Mouse (Mus musculus) stomach, embryonic 16.5 days (tissue): Measurements from ENCODE around the gene Samd10. TPM values are rescaled to one million over a fixed set of nuclear protein-coding genes. Genes with fewer than 3 reads are reported as not detected.

ENCODE experiments used
- ATAC-seq: fragments of 200-750 bp; cut with Nextera tagmentation; 2 replicates; pipeline ENCODE4 v1.8.0; 2017; ENCODE audit warnings: moderate number of reproducible peaks, moderate TSS enrichment; ENCODE audit not compliant: insufficient read depth, low FRiP score
- H3K27ac ChIP-seq: fragments of 300-500 bp; sonication (generic); 2 replicates; pipeline ENCODE4 v1.5.1; 2014; ENCODE audit warnings: low read length
- H3K27me3 ChIP-seq: fragments of 300-500 bp; sonication (generic); 2 replicates; pipeline ENCODE4 v1.6.1; 2014; ENCODE audit warnings: low read length, control low read depth, mixed read lengths; ENCODE audit not compliant: control insufficient read depth, insufficient read depth
- H3K36me3 ChIP-seq: fragments of 300-500 bp; sonication (generic); 2 replicates; pipeline ENCODE4 v1.6.1; 2014; ENCODE audit warnings: low read length; ENCODE audit not compliant: control insufficient read depth, insufficient read depth
- H3K4me1 ChIP-seq: fragments of 300-500 bp; sonication (generic); 2 replicates; pipeline ENCODE4 v1.6.1; 2014; ENCODE audit warnings: low read length, control low read depth, mixed read lengths; ENCODE audit not compliant: control insufficient read depth, insufficient read depth
- H3K4me2 ChIP-seq: fragments of 300-500 bp; sonication (generic); 2 replicates; pipeline ENCODE4 v1.6.1; 2014; ENCODE audit warnings: low read depth, low read length, mixed read lengths
- H3K4me3 ChIP-seq: fragments of 300-500 bp; sonication (generic); replicated peaks from 2 replicates; pipeline ENCODE4 v1.5.1; 2014; ENCODE audit warnings: mild to moderate bottlenecking, low read length
- H3K9ac ChIP-seq: fragments of 300-500 bp; sonication (generic); 2 replicates; pipeline ENCODE4 v1.6.1; 2014; ENCODE audit warnings: low read length
- H3K9me3 ChIP-seq: fragments of 300-500 bp; sonication (generic); replicated peaks from 2 replicates; pipeline ENCODE4 v1.6.1; 2016; ENCODE audit warnings: low read length, control low read depth; ENCODE audit not compliant: control insufficient read depth
- WGBS: fragments of 180-500 bp; shearing (Covaris S2); extraction: QIAGEN DNeasy Blood & Tissue Kit; methylation state at CpG from one replicate; pipeline ENCODE4 v1.1.7; 2014; 5-methylcytosine and 5-hydroxymethylcytosine counted together
- polyA plus RNA-seq: library from polyadenylated mRNA; unstranded; fragments of >200 nt; fragmentation: Nextera tagmentation; extraction: Ambion mirVana; gene quantifications from 2 replicates; pipeline ENCODE4 v1.2.1, GENCODE M21; 2015

Gene Samd10
- polyA plus RNA-seq, 1 experiment from 2014 or later, result 25.7 TPM

DNA sequence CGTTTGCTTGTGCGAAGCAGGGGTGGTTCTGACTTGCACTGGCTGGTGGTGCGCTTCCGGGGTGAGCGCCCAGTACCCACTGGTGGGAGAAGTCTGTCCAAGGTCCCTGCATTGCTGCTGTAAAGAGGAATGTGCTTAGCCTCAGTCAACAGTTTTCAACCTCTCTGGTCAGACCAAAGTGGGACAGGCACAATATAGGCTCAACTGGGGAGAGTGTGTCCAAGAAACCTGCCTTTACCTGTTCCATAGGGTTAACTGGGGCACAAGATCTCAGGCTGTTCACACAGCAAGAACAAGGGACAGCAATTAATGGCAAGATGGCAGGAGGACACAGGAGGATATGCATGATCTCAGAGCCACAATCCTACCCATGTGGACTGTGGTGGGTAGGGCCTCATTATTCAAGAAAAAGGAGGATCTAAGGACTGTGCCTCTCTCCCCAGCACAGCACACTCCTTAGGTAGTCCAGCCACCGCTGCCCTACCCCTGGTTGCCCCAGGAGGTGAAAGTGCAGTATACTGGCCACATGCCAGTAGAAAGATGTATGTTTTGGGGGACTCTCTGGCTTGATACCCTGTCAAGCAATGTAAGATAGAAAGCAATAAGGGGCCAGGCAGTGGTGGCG, 24.0 kb downstream of the Samd10 start:
- Histone ChIP-seq H3K27me3 (no peaks in the 10 kb centered on the region), H3K4me1 (peaks cover 23% of the 10 kb centered on the region)
- no peak for ATAC-seq

DNA sequence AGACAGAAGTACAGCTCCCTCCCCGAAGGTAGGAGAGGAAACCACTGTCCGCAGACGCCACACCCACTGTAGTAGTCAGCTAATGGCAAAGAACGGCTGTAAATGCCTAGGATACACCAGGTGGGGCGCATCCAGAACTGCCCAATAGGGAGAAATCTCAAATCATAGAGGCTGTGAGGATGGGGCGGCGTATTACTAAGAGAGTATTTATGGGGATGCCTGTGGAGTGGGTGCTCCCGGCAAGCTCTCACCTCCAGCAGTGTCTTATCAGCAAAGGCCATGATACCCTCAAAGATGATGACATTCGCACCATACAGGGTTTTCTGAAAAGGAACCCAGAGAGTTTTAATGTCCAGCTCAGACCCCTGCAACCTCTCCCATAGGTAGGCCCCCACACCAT, 25.1 kb downstream of the Samd10 start:
- no peaks in the 10 kb centered on the region for H3K9me3 ChIP-seq
- no peak overlapping the region for H3K4me3 ChIP-seq
- 89% methylated on average over 9 of the region's 9 CpGs for WGBS
- H3K27ac ChIP-seq, result no peak overlapping the region
- no peak overlapping the region for H3K9ac ChIP-seq
- peaks cover 7% of the 10 kb centered on the region; the same call in 1 of the 2 replicates for H3K36me3 ChIP-seq
- no peak for ATAC-seq
- H3K4me2 ChIP-seq, result no peak overlapping the region
- peaks cover 12% of the 10 kb centered on the region for H3K4me1 ChIP-seq
- no peaks in the 10 kb centered on the region for H3K27me3 ChIP-seq

More for the DNA sequence above, 24.0 kb downstream of the Samd10 start:
- Histone ChIP-seq H3K27ac (no peak overlapping the region), H3K9ac (no peak overlapping the region), H3K4me3 (no peak overlapping the region), H3K4me2 (no peak overlapping the region), H3K36me3 (peaks cover 7% of the 10 kb centered on the region; the same call in 1 of the 2 replicates), H3K9me3 (no peaks in the 10 kb centered on the region)
- WGBS, result 92% methylated on average over 7 of the region's 7 CpGs

DNA sequence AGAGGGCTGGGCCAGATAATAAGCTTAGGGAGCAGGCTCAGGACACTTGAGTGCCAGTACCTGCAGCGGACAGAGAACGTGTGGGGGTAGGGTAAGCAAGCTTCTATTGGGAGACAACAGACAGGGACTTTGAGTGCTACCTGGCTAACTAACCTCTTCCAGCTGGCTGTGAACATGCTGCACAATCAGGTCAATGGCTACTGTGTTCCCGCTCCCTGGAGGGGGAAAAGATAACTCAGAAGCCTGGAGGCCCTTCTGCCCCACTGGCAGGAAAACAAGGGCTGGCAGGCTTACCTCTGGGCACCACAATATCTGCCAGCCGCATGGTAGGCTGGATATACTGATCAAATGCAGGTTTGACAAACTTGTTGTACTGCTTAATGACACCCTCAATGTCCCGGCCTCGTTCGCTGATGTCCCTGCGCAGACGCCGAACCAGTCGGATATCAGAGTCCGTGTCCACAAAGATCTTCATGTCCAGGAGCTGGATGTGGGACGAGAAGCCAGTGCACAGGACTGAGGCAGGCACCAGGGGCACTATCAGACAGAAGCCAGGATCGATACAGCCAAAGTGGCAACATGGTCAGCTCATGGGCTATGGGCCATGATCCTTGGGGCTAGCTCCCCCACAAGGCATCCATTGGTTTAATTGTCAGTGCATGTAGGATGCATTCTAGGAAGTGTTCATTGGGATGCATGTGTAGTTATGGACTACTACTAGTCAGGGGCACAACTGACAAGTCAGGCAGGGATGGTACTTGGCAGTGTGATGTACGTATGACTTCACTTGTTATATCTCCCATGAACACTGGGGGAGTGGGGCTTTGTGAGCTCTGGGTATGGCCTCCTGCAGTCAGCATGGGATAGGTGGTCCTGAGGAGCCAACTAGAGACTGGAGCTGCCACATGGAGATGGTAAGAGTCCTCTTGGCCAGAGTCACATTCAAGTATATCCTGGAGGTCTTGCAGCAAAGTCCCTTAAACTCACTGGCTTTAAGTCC, 25.8 kb downstream of the Samd10 start:
- Histone ChIP-seq H3K27ac (no peak overlapping the region), H3K27me3 (no peaks in the 10 kb centered on the region), H3K36me3 (peaks cover 7% of the 10 kb centered on the region; the same call in 1 of the 2 replicates), H3K4me2 (no peak overlapping the region), H3K4me1 (peaks cover 5% of the 10 kb centered on the region), H3K9ac (no peak overlapping the region), H3K4me3 (no peak overlapping the region), H3K9me3 (no peaks in the 10 kb centered on the region)
- no peak for ATAC-seq
- 94% methylated on average over 15 of the region's 15 CpGs for WGBS

DNA sequence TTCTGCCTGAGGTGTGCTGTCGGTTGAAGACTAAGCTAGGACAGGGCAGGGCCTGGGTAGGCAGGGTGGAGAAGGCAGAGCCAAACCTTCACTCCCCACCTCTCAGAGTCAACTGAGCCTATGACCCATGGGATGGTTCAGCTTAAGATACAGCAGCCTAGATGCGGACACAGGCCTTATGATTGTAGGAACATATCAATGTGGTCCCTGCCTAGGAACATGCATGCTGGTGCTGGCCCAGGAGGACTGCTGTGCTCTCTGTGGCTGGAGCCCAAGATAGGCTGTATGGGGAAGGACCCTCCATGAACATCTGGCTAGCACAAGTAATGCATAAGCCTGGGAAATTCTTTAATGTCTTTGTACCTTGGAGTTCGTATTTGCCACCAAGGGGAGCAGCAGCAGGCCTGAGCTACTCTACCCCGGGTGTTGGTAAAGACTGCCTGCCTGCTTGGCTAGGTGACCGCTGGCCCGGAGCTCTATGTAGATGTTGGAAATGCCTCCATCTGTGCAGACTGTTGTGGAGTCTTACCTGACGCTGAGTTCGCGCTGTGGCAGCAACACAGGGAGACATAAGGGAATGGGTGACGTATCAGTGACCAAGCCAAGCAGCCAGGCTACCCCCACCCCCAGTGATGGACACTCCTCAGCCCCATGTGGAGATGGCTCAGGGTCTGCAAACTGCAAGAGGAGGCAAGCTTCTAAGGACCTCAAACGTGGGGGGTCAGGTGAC, 26.9 kb downstream of the Samd10 start:
- no peak for ATAC-seq
- WGBS, result 89% methylated on average over 11 of the region's 11 CpGs

DNA sequence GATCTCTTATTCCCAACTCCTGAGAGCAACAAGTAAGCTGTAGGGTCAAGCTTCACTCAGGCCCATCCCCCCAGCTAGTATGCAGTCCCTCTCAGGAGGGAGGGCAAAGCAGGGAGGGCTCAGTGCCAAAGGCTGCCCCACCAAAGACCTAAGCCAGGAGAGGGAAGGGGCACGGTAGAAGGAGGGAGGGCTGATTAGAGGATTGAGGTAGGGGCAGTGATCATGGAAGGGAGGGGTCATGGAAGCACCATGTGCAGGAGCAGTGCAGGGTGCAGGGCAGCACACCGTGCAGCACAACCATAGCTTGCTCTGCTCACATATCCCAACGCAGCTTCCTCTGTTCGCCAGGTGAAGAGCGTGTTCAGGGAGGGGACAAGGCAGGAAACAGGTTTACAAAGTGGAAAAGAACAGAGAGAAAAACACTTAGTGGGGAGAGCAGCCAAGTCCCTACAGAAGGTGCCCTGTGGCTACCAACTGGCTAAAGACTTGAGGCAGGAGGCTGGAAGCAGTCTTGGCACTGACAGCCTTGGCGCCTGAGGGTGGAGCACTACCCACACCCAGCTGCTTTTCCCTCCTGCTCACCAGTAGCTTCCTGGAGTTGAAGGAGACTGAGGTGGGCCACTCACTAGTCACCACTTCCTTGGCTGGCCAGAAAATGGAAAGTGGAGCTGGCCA, 28.0 kb downstream of the Samd10 start:
- no peak overlapping the region for H3K27ac ChIP-seq
- no peak overlapping the region for H3K9ac ChIP-seq
- 56% methylated on average over 6 of the region's 6 CpGs for WGBS
- no peaks in the 10 kb centered on the region for H3K4me1 ChIP-seq
- no peak for ATAC-seq
- no peak overlapping the region for H3K4me3 ChIP-seq
- peaks cover 7% of the 10 kb centered on the region; the same call in 1 of the 2 replicates for H3K36me3 ChIP-seq
- no peaks in the 10 kb centered on the region for H3K9me3 ChIP-seq
- no peaks in the 10 kb centered on the region for H3K27me3 ChIP-seq
- no peak overlapping the region for H3K4me2 ChIP-seq

More for the DNA sequence above, 26.9 kb downstream of the Samd10 start:
- Histone ChIP-seq H3K4me2 (no peak overlapping the region), H3K27ac (no peak overlapping the region), H3K4me3 (no peak overlapping the region), H3K27me3 (no peaks in the 10 kb centered on the region), H3K36me3 (peaks cover 7% of the 10 kb centered on the region; the same call in 1 of the 2 replicates), H3K9ac (no peak overlapping the region), H3K9me3 (no peaks in the 10 kb centered on the region), H3K4me1 (no peaks in the 10 kb centered on the region)

DNA sequence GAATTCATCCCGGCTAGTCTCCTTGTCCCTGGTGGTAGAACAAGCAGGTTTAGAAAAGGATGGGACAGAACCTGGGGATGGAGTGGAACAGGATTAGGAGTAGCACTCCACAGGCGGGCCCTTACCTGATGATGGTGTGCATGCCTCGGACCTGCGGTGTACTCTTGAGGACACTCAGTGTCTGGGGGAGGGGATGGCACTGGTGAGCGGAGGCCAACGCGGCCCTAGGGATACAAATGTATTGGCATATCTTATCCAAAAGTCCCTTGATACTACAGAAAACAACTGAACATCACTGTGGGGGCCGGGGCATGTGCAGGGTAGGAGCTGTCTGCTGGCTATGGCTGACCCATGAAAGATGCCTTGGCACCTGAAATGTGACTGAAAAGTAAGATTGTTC, 28.6 kb downstream of the Samd10 start:
- Histone ChIP-seq H3K4me3 (no peak overlapping the region), H3K36me3 (peaks cover 7% of the 10 kb centered on the region; the same call in 1 of the 2 replicates), H3K9me3 (no peaks in the 10 kb centered on the region), H3K9ac (no peak overlapping the region), H3K4me1 (no peaks in the 10 kb centered on the region), H3K27me3 (no peaks in the 10 kb centered on the region), H3K27ac (no peak overlapping the region), H3K4me2 (no peak overlapping the region)
- 87% methylated on average over 8 of the region's 8 CpGs for WGBS
- no peak for ATAC-seq

DNA sequence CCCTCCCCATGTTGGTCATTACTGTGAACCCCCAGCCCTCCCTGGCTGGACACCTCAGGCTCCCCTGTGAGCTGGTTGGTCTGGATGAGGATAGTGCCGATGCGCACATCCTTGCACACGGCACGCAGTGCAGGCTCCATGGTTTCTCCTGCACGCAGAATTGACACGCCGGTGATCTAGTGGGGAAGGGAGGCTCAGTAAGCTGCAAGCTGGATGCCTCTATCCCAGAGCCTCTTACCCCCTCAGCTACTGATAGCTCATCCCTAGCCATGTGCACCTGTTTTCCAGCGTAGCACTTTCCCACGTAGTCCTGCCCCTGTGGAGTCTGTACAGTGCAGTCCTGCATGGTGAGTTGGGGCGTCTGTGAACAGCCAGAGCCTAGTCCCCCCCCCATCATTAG, 29.2 kb downstream of the Samd10 start:
- ATAC-seq, result no peak
- no peak overlapping the region for H3K9ac ChIP-seq
- no peak overlapping the region for H3K27ac ChIP-seq
- no peak overlapping the region for H3K4me3 ChIP-seq
- no peaks in the 10 kb centered on the region for H3K4me1 ChIP-seq
- peaks cover 7% of the 10 kb centered on the region; the same call in 1 of the 2 replicates for H3K36me3 ChIP-seq
- no peaks in the 10 kb centered on the region for H3K27me3 ChIP-seq
- no peak overlapping the region for H3K4me2 ChIP-seq
- no peaks in the 10 kb centered on the region for H3K9me3 ChIP-seq
- 92% methylated on average over 10 of the region's 10 CpGs for WGBS

DNA sequence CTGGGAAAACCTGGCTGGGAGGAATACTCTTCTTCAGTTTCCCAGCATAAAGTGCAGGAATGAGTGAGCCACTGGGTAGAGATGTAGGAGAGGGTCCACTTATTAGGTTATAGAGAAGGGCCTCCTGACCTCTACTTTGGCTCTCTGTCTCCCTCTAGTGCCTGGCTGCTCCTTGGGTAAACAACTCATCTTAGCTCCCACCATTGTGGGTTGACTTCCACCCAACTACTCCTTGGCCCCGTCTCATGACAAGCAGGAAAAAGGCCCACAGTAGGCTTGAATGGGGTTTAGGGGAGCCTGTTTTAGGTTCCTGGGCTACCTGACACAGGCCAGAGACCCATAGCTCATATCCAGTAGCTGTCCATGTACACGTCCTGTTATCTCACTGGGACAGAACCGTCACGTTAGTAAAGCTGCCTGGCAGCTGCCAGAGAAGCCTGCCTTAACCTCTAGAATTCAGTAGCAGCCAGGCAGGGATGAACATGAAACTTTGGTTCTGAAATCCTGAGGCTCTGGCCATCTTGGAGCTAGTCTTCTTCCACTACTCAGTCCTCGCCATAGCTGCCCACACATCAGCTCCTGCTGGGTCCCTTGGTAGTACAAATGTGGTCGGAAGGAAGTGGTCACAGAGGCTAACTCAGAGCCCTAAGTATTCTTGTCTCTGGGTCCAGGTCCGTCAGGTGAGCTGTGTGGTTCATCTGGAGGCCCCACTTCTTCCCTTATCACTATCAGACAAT, 30.6 kb downstream of the Samd10 start:
- no peak for ATAC-seq
- WGBS, result 71% methylated on average over 7 of the region's 7 CpGs

More for the DNA sequence above, 30.6 kb downstream of the Samd10 start:
- H3K4me2 ChIP-seq, result no peak overlapping the region
- H3K9ac ChIP-seq, result no peak overlapping the region
- peaks cover 7% of the 10 kb centered on the region; the same call in 1 of the 2 replicates for H3K36me3 ChIP-seq
- no peak overlapping the region for H3K4me3 ChIP-seq
- no peaks in the 10 kb centered on the region for H3K9me3 ChIP-seq
- H3K27ac ChIP-seq, result no peak overlapping the region
- no peaks in the 10 kb centered on the region for H3K4me1 ChIP-seq
- no peaks in the 10 kb centered on the region for H3K27me3 ChIP-seq
